Mouse (Mus musculus) CD4-positive helper T cell, adult 2 months (primary cell): ENCODE measurements around the gene Espl1.

ENCODE experiments used
- DNase-seq: peaks from one replicate; pipeline ENCODE4 v3.0.0-alpha.2; 2012; ENCODE audit warnings: low read depth, missing footprints, low spot score

Espl1 gene

DNA sequence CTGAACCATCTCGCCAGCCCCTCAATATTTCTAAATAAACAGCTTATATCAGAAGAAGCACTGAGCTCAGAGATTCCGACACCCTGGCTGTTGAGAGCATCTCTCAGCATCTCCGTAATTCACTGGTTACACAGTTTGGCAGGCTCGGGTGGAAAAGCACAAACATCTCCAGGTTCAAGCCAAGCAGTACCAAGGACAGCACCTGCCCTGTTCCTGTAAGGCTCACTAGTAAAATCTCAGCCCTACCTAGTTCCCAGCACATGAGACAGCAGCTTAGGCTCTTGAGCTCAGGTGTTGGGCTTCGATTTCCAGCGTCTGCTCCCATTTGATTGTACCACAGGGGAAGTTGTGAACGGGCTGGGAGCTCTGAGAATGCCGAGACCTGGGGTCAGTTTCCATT, 39.2 kb downstream of the Espl1 start:
- DNase-seq = no peak

DNA sequence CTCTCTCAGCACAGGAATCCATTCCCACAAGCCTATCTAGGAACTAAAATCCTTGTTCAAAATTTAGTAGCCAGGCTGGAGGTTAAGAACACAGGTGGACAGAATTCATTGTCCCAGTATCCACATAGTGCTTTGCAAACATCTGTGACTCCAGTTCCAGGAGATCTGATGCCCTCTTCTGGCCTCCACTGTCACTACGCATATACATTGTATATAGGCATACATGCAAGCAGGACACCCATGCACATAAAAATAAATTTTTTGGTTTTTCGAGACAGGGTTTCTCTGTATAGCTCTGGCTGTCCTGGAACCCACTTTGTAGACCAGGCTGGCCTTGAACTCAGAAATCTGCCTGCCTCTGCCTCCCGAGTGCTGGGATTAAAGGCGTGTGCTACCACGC, 39.9 kb downstream of the Espl1 start:
- peak; percentile 40 for DNase-seq

DNA sequence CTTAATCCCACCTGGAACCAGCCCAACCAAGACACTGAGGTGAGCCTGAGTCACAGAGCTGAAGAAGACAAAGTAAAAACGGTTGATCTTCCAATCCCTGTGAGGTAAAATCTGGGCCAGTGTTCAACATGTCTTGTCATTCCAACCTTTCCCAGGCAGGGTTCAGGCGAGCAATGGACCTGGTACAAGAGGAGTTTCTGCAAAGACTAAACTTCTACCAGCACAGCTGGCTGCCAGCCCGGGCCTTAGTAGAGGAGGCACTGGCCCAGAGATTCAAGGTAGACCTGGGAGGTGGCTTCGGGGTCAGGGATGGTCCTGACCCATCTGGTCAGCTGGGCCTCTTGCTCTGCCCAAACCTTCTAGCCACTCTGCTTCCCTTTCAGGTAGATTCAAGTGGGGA, 40.9 kb downstream of the Espl1 start:
- DNase-seq = no peak

DNA sequence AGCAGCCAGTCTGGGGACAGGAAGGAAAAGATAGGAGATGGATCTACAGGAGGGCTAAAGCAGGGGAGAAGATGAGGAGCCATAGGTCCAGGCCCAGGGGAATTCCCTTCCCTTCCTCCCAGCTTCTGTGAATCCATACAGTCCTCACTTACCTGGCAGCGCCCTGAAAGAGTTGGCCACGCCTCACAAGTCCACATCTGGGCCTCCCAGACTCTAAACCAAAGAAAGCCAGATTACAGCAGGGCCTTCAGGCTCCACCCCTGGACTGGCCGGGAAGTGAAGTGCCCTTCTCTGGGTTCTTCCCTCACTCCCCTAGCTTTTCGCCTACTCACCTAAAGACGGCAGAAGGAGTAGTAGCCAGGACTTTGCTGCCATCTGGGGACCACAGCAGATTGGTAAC, 43.5 kb downstream of the Espl1 start:
- no peak for DNase-seq

DNA sequence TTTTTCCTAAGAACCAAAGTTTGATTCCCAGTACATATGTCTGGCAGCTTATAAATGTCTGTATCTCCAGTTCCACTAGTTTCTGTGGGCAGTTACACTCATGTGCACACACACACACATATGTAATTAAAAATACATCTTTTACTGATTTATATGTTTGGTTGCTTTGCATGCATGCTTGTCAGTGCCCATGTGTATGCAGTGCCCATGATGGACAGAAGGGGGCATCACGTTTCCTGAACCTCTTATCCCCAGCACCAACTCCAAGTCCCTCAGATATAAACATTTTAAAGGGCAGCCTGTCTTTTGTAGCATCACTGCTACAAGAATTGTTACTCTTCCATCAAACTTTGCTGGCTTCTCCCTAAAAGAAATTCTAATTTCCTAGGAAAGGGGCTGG, 45.5 kb downstream of the Espl1 start:
- peak; percentile 67 for DNase-seq

DNA sequence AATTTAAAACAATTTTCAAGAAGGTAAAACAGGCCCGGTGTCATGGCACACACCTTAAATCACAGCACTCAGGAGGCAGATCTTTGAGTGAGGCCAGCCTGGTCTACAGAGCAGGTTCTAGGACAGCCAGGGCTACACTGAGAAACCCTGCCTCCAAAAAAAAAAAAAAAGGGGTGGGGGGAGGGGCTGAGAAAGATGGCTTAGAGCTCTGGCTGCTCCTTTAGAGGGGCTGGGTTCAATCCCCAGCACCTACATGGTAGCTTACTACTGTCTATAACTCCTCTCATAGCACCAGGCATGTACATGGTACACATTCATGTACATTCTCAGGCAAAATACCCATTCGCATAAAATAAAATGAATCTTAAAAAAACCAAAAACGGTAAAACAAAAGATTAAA, 48.4 kb downstream of the Espl1 start:
- no peak for DNase-seq

DNA sequence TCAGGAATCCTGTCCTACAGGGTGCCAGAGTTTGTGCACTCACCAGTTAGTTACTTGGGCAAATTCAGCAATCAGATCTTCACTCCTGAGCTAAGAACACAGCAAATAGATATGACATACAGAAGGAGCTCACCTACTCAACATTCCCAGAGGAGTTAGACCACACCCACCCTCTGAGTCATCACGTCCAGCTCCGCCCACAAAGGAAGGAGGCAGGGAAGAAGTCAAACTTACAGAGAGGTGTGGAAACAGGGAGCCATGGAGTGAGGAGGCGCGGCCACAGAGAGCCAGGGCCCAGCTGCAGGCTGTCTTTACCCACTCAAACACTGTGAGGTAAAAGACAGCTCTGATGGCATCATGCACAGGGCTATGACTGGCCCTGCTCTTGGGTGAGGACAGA, 50.4 kb downstream of the Espl1 start:
- DNase-seq = no peak

- peak; percentile 95 for DNase-seq
Observed at GRCm38 (mm10) chr15:102350138-102350941, 54.3 kb downstream of the Espl1 start, which contains the start of gene Aaas. Gene Aaas (minus strand): TSS chr15:102350771.

DNA sequence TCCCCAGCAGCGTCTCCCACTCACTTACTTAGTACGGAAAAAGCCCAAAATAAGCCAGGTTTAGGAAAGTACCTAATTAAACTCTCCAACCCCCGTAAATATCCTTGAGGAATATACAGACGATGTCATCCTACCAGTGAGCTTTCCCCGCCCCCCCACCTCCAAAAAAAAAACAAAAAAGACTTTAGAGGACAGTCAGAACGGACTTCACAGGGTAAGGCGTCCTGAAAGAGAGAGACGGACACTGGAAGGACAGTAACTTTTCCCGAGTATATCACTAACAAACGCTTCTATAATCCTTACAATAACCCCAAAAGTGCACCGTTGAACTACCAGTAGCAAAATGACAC, 54.9 kb downstream of the Espl1 start:
- DNase-seq = no peak

- DNase-seq = no peak
Observed at GRCm38 (mm10) chr15:102352177-102352576, 56.1 kb downstream of the Espl1 start.

DNA sequence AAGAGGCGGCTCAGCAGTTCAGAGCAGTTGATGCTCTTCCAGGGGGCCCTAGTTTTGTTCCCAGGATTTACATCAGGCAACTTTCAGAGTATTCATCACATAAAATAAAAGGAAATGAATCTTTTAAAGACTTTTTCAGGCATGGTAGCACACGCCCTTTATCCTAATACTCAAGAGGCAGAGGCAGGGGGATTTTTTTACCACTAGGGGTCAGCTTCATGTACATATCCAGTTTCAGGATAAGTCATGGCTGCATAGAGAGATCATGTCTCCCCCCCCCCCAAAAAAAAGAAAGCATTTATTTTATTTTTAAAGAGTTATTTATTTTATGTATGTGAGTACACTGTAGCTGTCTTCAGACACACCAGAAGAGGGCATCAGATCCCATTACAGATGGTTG, 57.9 kb downstream of the Espl1 start:
- no peak for DNase-seq

DNA sequence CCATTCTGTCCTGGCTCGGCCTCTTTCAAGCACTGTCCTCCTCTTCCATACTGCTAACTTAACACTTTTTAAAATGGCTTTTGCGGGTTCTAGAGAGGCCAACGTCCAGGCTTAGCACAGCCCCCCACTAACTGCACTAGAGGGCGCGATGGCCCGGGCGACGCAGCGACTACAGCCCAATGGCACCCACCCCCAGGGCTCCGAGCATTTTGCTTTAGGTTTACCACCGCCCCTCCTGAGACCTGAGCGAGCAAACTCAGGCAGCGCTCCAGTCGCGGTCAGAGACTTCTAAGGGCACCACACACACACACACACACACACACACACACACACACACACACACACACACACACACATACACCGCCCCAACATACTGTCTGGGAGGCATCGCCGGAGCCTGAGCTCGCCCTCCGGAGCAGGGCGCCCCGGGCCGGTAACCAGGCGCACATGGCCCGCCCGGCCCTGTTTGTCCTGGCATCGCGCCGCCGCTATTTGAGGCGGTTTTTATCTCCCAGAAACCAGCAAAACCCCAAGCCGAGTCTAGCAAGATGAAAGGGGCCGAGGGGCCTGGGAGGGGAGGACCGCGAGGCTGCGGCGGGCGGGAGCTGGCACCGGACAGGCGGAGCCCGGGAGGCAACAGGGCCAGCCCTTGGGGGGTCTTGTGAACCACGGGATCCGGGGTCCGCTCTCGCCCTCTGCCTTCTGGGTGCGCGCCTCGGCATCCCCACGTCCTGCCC, 59.2 kb downstream of the Espl1 start:
- DNase-seq = peak; percentile 46

GRCm38 (mm10) chr15:102355871-102356441, 59.9 kb downstream of the Espl1 start:
- peak; percentile 23 for DNase-seq

GRCm38 (mm10) chr15:102356501-102357325, 60.6 kb downstream of the Espl1 start:
- no peak for DNase-seq

GRCm38 (mm10) chr15:102358126-102358525, 62.1 kb downstream of the Espl1 start:
- no peak for DNase-seq

- no peak for DNase-seq
Observed at GRCm38 (mm10) chr15:102358834-102359233, 62.8 kb downstream of the Espl1 start.

- DNase-seq = no peak
Observed at GRCm38 (mm10) chr15:102362648-102363047, 66.6 kb downstream of the Espl1 start.

- DNase-seq = no peak
Observed at GRCm38 (mm10) chr15:102364678-102365077, 68.6 kb downstream of the Espl1 start.

DNA sequence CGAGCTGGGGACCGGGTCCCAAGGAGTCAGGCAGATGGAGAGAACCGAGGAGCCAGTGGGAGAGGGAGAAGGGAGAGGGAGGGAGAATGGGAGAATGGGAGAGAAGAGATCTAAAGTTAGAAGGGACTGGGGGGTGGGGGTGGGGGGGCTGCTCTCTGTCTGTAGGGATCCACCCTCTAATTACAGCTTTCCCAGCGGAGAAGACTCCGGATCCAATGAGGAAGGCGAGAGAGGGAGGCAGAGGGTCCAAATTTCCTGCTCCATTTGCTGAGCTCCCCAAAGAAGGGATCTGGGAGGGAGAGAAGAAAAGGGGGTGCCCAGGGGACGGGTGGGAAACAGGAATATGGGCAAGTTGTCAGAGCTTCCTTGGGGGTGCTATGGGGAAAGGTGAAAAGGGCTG, 70.2 kb downstream of the Espl1 start:
- DNase-seq = no peak

DNA sequence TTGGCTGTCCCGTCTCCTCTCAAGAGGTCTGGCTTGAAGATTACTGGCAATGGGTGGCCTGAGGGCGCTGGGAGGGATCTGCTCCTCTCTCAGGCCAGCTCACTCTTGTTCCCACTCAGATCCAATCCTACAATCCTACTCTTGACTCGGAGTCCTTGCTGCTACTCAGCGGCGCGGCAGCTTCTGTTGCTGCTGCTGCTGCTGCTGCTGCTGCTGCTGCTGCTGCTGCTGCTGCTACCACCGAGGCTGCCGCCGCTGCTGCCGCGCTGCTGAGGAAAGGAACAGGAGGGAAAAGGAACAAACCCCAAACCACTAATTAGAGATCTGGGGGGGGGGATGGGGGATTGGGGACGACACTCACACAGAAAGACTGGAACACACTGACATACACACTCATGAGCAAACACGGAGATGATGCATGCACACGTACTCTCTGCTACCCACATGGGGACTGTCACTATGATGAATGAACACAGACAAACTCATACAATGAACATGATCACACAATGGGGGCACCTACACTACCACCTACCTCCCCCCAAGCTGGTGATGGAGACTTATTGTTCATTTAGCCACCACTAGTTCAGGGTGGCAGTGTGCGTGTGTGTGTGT, 70.8 kb downstream of the Espl1 start, which contains the start of gene Sp7:
TSS of gene Sp7 (minus strand) at position 450 of the 612 bp plus-strand sequence.
- no peak for DNase-seq

GRCm38 (mm10) chr15:102369972-102370371, 73.9 kb downstream of the Espl1 start:
- no peak for DNase-seq
